Mouse (Mus musculus): ENCODE data around the gene Gstt3.

DNA sequence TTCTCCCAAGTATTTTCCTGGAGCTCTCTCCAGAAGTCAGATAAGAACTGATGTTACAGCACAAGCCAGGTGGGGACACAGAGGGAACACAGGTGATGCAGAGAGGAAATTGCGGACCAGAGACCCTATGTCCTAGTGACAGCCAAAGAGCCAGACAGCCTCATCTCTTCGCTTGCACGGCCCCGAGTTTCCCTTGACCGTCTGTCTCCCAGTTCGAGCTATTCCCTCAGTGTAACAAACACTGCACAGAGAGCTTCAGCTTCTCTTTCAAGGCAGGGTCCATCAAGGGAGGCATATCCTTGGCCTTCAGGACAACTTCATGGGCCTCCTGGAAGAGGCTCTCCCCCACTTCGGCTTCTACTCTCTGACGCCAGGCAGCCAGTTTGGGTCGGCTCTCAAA is 6.6 kb downstream of the Gstt3 start:
- TF ChIP-seq GATA1 (IDR thresholded peaks at IDR 0.05; ENCODE audit: low read length) (no peak), TAL1 (IDR thresholded peaks at IDR 0.05; ENCODE audit: low read length) (no peak)
